Mouse (Mus musculus) liver, embryonic 13.5 days (tissue): ENCODE data around the gene H2-M5. TPM values are rescaled to one million over a fixed set of nuclear protein-coding genes. Genes with fewer than 3 reads are reported as not detected.
A peak's percentile ranks its signal among the peaks of the same experiment; 100 is the strongest.

Source experiments
- ATAC-seq: fragments of 200-750 bp; cut with Nextera tagmentation; 2 replicates; pipeline ENCODE4 v1.8.0; 2017; ENCODE audit warnings: low read depth, mild to moderate bottlenecking, moderate number of reproducible peaks, moderate library complexity
- DNase-seq: peaks from one replicate; pipeline ENCODE4 v3.0.0; 2022
- H3K27ac ChIP-seq: fragments of 300-500 bp; sonication (generic); 2 replicates; pipeline ENCODE4 v1.5.1; 2015; ENCODE audit warnings: moderate library complexity, mild to moderate bottlenecking, inconsistent platforms
- H3K27me3 ChIP-seq: fragments of 300-500 bp; sonication (generic); 2 replicates; pipeline ENCODE4 v1.6.1; 2015; ENCODE audit warnings: mild to moderate bottlenecking, inconsistent platforms
- H3K36me3 ChIP-seq: fragments of 300-500 bp; sonication (generic); 2 replicates; pipeline ENCODE4 v1.6.1; 2015; ENCODE audit warnings: mild to moderate bottlenecking, inconsistent platforms
- H3K4me1 ChIP-seq: fragments of 300-500 bp; sonication (generic); replicated peaks from 2 replicates; pipeline ENCODE4 v1.6.1; 2015; ENCODE audit warnings: inconsistent platforms
- H3K4me2 ChIP-seq: fragments of 300-500 bp; sonication (generic); 2 replicates; pipeline ENCODE4 v1.6.1; 2015; ENCODE audit warnings: inconsistent platforms, mild to moderate bottlenecking, moderate library complexity
- H3K4me3 ChIP-seq: fragments of 300-500 bp; sonication (generic); replicated peaks from 2 replicates; pipeline ENCODE4 v1.5.1; 2015; ENCODE audit warnings: mild to moderate bottlenecking, inconsistent platforms
- H3K9ac ChIP-seq: fragments of 300-500 bp; sonication (generic); 2 replicates; pipeline ENCODE4 v1.6.1; 2015; ENCODE audit warnings: mild to moderate bottlenecking, inconsistent platforms
- H3K9me3 ChIP-seq: fragments of 300-500 bp; sonication (generic); replicated peaks from 2 replicates; pipeline ENCODE4 v1.6.1; 2016; ENCODE audit warnings: inconsistent platforms
- WGBS: fragments of 180-500 bp; shearing (Covaris S2); methylation state at CpG from one replicate; pipeline ENCODE4 v1.1.7; 2015; ENCODE audit not compliant: insufficient replicate concordance; 5-methylcytosine and 5-hydroxymethylcytosine counted together
- polyA plus RNA-seq: library from polyadenylated mRNA; unstranded; fragments of >200 nt; fragmentation: Nextera tagmentation; extraction: Ambion mirVana; gene quantifications from 2 replicates; pipeline ENCODE4 v1.2.1, GENCODE M21; 2015

Gene H2-M5
- polyA plus RNA-seq, 1 experiment from 2014 or later: not detected

DNA sequence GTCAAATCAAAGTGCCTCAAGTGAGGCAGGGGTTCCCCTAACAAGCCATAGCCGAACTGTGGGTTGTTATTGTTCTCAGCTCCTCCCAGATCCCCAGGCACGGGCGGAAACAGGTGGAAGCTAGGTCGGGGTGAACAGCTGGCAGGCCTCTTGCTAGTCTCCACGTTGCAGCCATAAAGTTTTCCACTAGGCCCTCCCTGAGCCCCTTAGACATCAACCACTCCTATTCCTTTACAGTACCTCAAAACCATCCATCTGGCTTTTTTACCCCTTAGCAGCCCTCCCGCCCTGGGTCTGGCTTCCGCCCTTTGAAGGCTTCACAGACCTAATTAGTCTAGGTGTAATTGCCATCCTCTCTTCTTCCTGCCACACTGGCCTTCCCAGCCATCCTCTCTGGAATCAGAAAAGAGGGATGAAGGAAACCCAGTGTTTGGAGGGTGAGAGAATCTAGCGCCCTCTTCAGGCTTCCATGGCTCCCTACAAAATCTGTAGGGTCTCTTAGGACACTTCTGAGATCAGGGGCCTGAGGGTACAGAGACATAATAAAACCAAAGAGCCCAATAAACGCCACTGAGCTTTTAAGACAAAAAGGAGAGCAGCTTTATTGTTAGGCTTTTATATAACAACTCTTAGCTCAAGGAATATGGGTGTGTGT, 45.1 kb downstream of the H2-M5 start:
- peaks cover 10% of the 10 kb centered on the region for H3K36me3 ChIP-seq
- ATAC-seq: no peak
- no peak overlapping the region for H3K9ac ChIP-seq
- H3K27me3 ChIP-seq: peaks cover 93% of the 10 kb centered on the region
- H3K4me2 ChIP-seq: no peak overlapping the region
- WGBS: 19% methylated on average over 9 of the region's 9 CpGs
- DNase-seq: no peak
- 0 out of 2 replicates have a peak, but pooled peaks cover 12% of the 10 kb centered on the region for H3K4me1 ChIP-seq
- H3K4me3 ChIP-seq: no peak overlapping the region
- no peaks in the 10 kb centered on the region for H3K9me3 ChIP-seq
- H3K27ac ChIP-seq: no peak overlapping the region

DNA sequence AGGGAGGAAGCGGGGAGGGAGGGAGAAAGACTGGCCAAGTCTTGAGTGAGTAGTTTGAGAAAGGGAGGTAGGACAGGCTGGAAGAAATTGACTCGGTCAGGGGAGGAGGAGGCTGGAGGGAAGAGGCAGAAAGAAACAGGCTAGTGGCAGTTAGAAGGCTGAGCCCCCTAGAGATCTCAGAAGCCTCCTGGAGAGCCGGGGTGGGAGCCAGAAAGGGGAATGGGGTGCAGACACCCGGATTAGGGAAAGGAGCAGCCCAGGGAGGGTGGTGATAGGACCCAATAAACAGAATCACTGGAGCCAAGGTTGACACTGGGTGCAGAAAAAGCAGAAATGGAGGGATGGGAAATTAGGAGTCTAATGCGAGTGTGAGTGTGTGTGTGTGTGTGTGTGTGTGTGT, 45.6 kb downstream of the H2-M5 start:
- 19% methylated on average over 5 of the region's 5 CpGs for WGBS
- DNase-seq: no peak
- Histone ChIP-seq H3K4me1 (0 out of 2 replicates have a peak, but pooled peaks cover 12% of the 10 kb centered on the region), H3K9me3 (no peaks in the 10 kb centered on the region), H3K27ac (no peak overlapping the region), H3K4me3 (no peak overlapping the region), H3K9ac (no peak overlapping the region), H3K4me2 (no peak overlapping the region), H3K36me3 (peaks cover 4% of the 10 kb centered on the region), H3K27me3 (peaks cover 93% of the 10 kb centered on the region)
- ATAC-seq: no peak

DNA sequence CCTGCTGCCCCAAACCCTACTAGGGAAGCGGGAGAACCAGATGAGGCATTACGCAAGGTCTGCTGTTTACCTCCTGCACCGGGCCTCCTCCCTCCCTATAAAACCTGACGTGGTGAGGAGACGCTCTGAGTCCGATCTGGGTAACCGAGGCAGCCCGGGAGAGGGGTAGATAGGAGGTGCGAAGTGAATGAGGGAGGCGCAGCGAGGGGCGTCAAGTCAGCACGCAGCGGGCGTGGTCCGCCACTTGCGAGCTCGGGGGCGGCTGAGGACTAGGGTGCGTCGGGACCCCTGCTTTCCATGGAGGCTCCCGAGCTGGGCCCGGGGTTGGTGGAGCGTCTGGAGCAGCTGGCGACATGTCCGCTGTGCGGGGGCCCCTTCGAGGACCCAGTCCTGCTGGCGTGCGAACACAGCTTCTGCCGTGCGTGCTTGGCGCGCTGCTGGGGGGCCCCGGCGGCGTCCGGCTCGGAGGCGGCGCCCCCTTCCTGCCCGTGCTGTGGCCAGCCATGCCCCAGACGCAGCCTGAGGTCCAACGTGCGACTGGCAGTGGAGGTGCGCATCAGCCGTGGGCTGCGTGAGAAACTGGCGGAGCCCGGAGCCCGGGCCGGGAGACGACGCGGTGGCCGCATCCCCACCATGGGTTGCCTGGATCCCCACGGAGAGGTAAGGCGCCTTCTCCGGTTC, 46.4 kb downstream of the H2-M5 start, which contains the start of gene Rnf39:
Gene Rnf39, plus strand, starts transcription at position 128 of the 681 bp plus-strand sequence.
- peak within 1 kb of the TSS; percentile 33 for H3K4me3 ChIP-seq
- H3K27me3 ChIP-seq: peaks cover 90% of the 10 kb centered on the region
- peak within 1 kb of the TSS; percentile 55 for H3K4me2 ChIP-seq
- H3K36me3 ChIP-seq: no peaks in the 10 kb centered on the region
- 0 out of 2 replicates have a peak, but pooled peaks cover 12% of the 10 kb centered on the region for H3K4me1 ChIP-seq
- no peak within 1 kb of the TSS for H3K27ac ChIP-seq
- H3K9ac ChIP-seq: no peak within 1 kb of the TSS
- no peak; the same call in 1 of the 2 replicates for ATAC-seq
- 3% methylated on average over 59 of the region's 59 CpGs for WGBS
- no peaks in the 10 kb centered on the region for H3K9me3 ChIP-seq
- DNase-seq: no peak

DNA sequence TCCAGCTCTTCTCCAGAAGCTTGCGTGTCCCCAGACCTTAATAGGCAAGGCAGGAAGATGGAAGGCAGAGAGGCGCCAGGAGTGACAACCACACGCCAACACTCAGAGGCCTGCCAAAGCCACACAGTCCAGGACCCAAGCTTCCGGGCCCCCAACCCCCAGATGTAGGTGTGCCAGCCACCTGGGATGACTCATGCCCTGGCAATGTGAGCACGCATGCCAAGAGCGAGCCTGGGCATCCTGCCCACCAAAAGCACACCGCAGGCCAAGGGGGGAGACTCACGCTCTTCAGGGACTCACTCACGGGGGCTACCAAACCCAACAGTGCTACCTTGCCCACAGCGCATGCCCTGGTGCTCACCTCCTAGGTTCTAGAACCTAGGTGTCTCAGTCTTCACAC, 46.9 kb downstream of the H2-M5 start:
- ATAC-seq (no peak), DNase-seq (no peak)
- 38% methylated on average over 10 of the region's 10 CpGs for WGBS
- Histone ChIP-seq H3K4me1 (0 out of 2 replicates have a peak, but pooled peaks cover 11% of the 10 kb centered on the region), H3K36me3 (no peaks in the 10 kb centered on the region), H3K27me3 (peaks cover 90% of the 10 kb centered on the region), H3K9me3 (no peaks in the 10 kb centered on the region), H3K27ac (no peak overlapping the region), H3K4me3 (peak overlapping the region; percentile 33; the same call in 1 of the 2 replicates), H3K9ac (no peak overlapping the region), H3K4me2 (no peak overlapping the region)

DNA sequence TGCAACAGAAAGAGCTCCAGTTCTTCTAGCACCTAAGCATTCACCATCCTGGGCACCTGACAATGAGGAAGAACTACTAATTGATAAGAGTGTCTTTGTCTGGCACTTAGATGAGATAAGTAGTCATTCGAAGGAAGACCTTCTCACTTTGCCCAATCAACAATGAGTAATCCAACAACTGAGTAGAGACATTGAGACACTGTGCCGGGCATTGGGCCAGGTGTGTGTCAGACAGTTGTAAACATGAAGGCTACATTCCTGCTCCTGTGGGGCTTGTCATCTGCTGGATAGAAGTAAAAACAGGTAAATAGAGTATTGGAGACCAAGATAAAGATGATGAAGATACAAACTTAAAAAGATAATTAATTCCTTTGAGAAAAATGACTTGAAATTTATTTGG, 51.3 kb downstream of the H2-M5 start:
- no peak overlapping the region for H3K4me2 ChIP-seq
- no peak for DNase-seq
- 54% methylated on average over 2 of the region's 2 CpGs for WGBS
- no peak for ATAC-seq
- H3K9ac ChIP-seq: no peak overlapping the region
- no peaks in the 10 kb centered on the region for H3K9me3 ChIP-seq
- no peaks in the 10 kb centered on the region for H3K36me3 ChIP-seq
- H3K27ac ChIP-seq: no peak overlapping the region
- H3K4me1 ChIP-seq: 0 out of 2 replicates have a peak, but pooled peaks cover 2% of the 10 kb centered on the region
- H3K4me3 ChIP-seq: no peak overlapping the region
- peaks cover 46% of the 10 kb centered on the region for H3K27me3 ChIP-seq

Other genes with a start within 250 kb of the H2-M5 start
- gene H2-M10.5, start 216.6 kb downstream of the H2-M5 start, polyA plus RNA-seq: not detected in 2 replicates
- not detected in 2 replicates for gene H2-M10.6, start 177.4 kb downstream of the H2-M5 start, polyA plus RNA-seq
- gene Trim26, start 152.4 kb downstream of the H2-M5 start, polyA plus RNA-seq: 12.1 and 12.4 TPM in 2 replicates
- gene Trim15, start 122.3 kb downstream of the H2-M5 start, polyA plus RNA-seq: 0.22 and 0.34 TPM in 2 replicates
- gene Trim10, start 120.0 kb downstream of the H2-M5 start, polyA plus RNA-seq: 286 and 323 TPM in 2 replicates
- gene Trim40, start 99.4 kb downstream of the H2-M5 start, polyA plus RNA-seq: 0.17 TPM in 1 of 2 replicates, not detected in the other
- 0.09 TPM in 1 of 2 replicates, not detected in the other for gene Trim31, start 91.4 kb downstream of the H2-M5 start, polyA plus RNA-seq
- not detected in 2 replicates for gene Rnf39, start 46.6 kb downstream of the H2-M5 start, polyA plus RNA-seq
- 38.7 and 40.1 TPM in 2 replicates for gene Ppp1r11, start 37.8 kb downstream of the H2-M5 start, polyA plus RNA-seq
- gene Znrd1, start 31.0 kb downstream of the H2-M5 start, polyA plus RNA-seq: 31.7 and 31.8 TPM in 2 replicates
- 3.5 and 4.8 TPM in 2 replicates for gene Znrd1as, start 30.9 kb downstream of the H2-M5 start, polyA plus RNA-seq
- gene 2410137M14Rik, start 8.3 kb downstream of the H2-M5 start, polyA plus RNA-seq: not detected in 2 replicates
- 4.6 TPM in 2 replicates for gene Zfp57, start 11.6 kb upstream of the H2-M5 start, polyA plus RNA-seq
- not detected in 2 replicates for gene Mog, start 33.9 kb upstream of the H2-M5 start, polyA plus RNA-seq
- 0.43 and 0.51 TPM in 2 replicates for gene Gabbr1, start 56.4 kb upstream of the H2-M5 start, polyA plus RNA-seq
- gene Olfr90, start 99.0 kb upstream of the H2-M5 start, polyA plus RNA-seq: not detected in 2 replicates
- not detected in 2 replicates for gene Olfr91, start 108.7 kb upstream of the H2-M5 start, polyA plus RNA-seq
- gene Olfr92, start 130.6 kb upstream of the H2-M5 start, polyA plus RNA-seq: not detected in 2 replicates
- not detected in 2 replicates for gene Olfr93, start 172.0 kb upstream of the H2-M5 start, polyA plus RNA-seq
- not detected in 2 replicates for gene Ubd, start 204.4 kb upstream of the H2-M5 start, polyA plus RNA-seq
- gene Olfr94, start 211.5 kb upstream of the H2-M5 start, polyA plus RNA-seq: not detected in 2 replicates
- gene Olfr95, start 223.6 kb upstream of the H2-M5 start, polyA plus RNA-seq: not detected in 2 replicates
- not detected in 2 replicates for gene Olfr96, start 230.6 kb upstream of the H2-M5 start, polyA plus RNA-seq
- not detected in 2 replicates for gene Olfr97, start 247.8 kb upstream of the H2-M5 start, polyA plus RNA-seq